Mouse (Mus musculus): ENCODE data around the gene Fbxl17.

DNA sequence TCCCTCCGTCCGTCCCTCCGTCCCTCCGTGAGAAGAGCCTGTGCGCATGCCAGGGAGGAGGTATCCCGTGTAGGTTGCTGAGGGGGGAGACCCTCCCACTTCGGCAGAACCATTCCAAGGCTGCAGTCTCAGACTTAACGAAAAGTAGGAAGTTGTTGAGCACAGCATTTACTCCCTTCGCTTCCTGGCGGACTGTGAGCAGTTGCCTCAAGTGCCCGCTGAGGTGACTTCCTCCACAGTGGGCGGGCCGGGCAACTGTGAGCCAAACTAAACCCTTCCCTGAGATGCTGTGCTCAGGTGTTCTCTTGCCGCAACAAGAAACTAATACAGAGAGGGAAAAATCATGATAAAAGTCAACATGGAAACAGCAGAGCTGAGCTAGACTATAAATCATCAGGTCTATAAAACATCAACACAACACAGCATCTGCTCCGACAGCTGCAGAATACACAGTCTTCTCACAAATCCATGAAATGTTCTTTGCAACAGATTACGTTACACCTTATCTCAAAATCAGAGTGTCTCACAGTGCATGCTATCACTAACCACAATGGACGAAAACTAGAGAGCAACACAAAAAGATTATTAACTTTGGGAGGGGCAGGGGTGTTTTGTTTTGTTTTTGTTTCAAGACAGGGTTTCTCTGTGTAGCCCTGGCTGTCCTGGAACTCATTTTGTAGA, 69.3 kb downstream of the Fbxl17 start:
- no peak for TF ChIP-seq TCF3 (IDR thresholded peaks at IDR 0.05; ENCODE audit: insufficient read length, low read depth)
- no peak for TF ChIP-seq E2F4 (IDR thresholded peaks at IDR 0.05; ENCODE audit: insufficient read depth)
- no peak for TF ChIP-seq TCF12 (IDR thresholded peaks at IDR 0.05; ENCODE audit: insufficient read depth, poor library complexity, severe bottlenecking)
- no peak for TF ChIP-seq POLR2AphosphoS2 (IDR thresholded peaks at IDR 0.05; ENCODE audit: insufficient read length, low read depth)
- TF ChIP-seq POLR2A (IDR thresholded peaks at IDR 0.05; ENCODE audit: insufficient read length, low read depth) = no peak
- no peak for TF ChIP-seq MYOG (IDR thresholded peaks at IDR 0.05; ENCODE audit: control insufficient read depth in 1 of 3, insufficient read depth in 1 of 3, insufficient read length in 2 of 3, low read depth in 2 of 3)

Measured in myocyte (in vitro differentiated cells).